Mouse (Mus musculus) liver, embryonic 11.5 days (tissue): ENCODE measurements around the gene Ccdc148. TPM values are rescaled to one million over a fixed set of nuclear protein-coding genes. Genes with fewer than 3 reads are reported as not detected.

Experiments used
- ATAC-seq: fragments of 200-750 bp; cut with Nextera tagmentation; replicated peaks from 2 replicates; pipeline ENCODE4 v1.8.0; 2017; ENCODE audit warnings: moderate number of reproducible peaks, mild to moderate bottlenecking, moderate TSS enrichment, moderate library complexity; ENCODE audit not compliant: low FRiP score
- DNase-seq: peaks from one replicate; pipeline ENCODE4 v3.0.0-alpha.2; 2017; ENCODE audit warnings: low spot score
- H3K27ac ChIP-seq: fragments of 300-500 bp; sonication (generic); 2 replicates; pipeline ENCODE4 v1.5.1; 2014; ENCODE audit warnings: mild to moderate bottlenecking, low read depth, low read length, control low read depth
- H3K27me3 ChIP-seq: fragments of 300-500 bp; sonication (generic); replicated peaks from 2 replicates; pipeline ENCODE4 v1.6.1; 2014; ENCODE audit warnings: low read length, mixed read lengths; ENCODE audit not compliant: control insufficient read depth, insufficient read depth
- H3K36me3 ChIP-seq: fragments of 300-500 bp; sonication (generic); 2 replicates; pipeline ENCODE4 v1.6.1; 2014; ENCODE audit warnings: mild to moderate bottlenecking, low read length, moderate library complexity, mixed read lengths; ENCODE audit not compliant: control insufficient read depth, insufficient read depth
- H3K4me1 ChIP-seq: fragments of 300-500 bp; sonication (generic); replicated peaks from 2 replicates; pipeline ENCODE4 v1.6.1; 2014; ENCODE audit warnings: low read length, mixed read lengths; ENCODE audit not compliant: control insufficient read depth, insufficient read depth
- H3K4me2 ChIP-seq: fragments of 300-500 bp; sonication (generic); 2 replicates; pipeline ENCODE4 v1.6.1; 2014; ENCODE audit warnings: mild to moderate bottlenecking, control low read depth, moderate library complexity
- H3K4me3 ChIP-seq: fragments of 300-500 bp; sonication (generic); 2 replicates; pipeline ENCODE4 v1.5.1; 2014; ENCODE audit warnings: low read depth, low read length, control low read depth
- H3K9ac ChIP-seq: fragments of 300-500 bp; sonication (generic); 2 replicates; pipeline ENCODE4 v1.6.1; 2014; ENCODE audit warnings: low read depth, low read length, control low read depth
- H3K9me3 ChIP-seq: fragments of 300-500 bp; sonication (generic); 2 replicates; pipeline ENCODE4 v1.6.1; 2016; ENCODE audit warnings: low read length, inconsistent platforms, mixed read lengths; ENCODE audit not compliant: control insufficient read depth
- WGBS: fragments of 180-500 bp; shearing (Covaris S2); extraction: QIAGEN DNeasy Blood & Tissue Kit; methylation state at CpG from one replicate; pipeline ENCODE4 v1.1.7; 2014; 5-methylcytosine and 5-hydroxymethylcytosine counted together
- polyA plus RNA-seq: library from polyadenylated mRNA; unstranded; fragments of >200 nt; fragmentation: Nextera tagmentation; extraction: Ambion mirVana; gene quantifications from 2 replicates; pipeline ENCODE4 v1.2.1, GENCODE M21; 2014

Gene Ccdc148
- polyA plus RNA-seq, 1 experiment from 2014 or later, result 0.32 TPM

GRCm38 (mm10) chr2:58786681-58787080 is 373.8 kb downstream of the Ccdc148 start:
- no peak for ATAC-seq
- Histone ChIP-seq H3K4me3 (no peak overlapping the region), H3K36me3 (no peaks in the 10 kb centered on the region), H3K9ac (no peak overlapping the region), H3K9me3 (no peaks in the 10 kb centered on the region), H3K4me1 (no peaks in the 10 kb centered on the region), H3K27me3 (no peaks in the 10 kb centered on the region), H3K4me2 (no peak overlapping the region), H3K27ac (no peak overlapping the region)
- DNase-seq, result no peak
- 61% methylated on average over 8 of the region's 8 CpGs for WGBS

GRCm38 (mm10) chr2:58786177-58786576 is 374.3 kb downstream of the Ccdc148 start:
- WGBS, result 75% methylated on average over 3 of the region's 3 CpGs
- Histone ChIP-seq H3K4me1 (no peaks in the 10 kb centered on the region), H3K9ac (no peak overlapping the region), H3K9me3 (no peaks in the 10 kb centered on the region), H3K36me3 (no peaks in the 10 kb centered on the region), H3K4me3 (no peak overlapping the region), H3K27ac (no peak overlapping the region), H3K4me2 (no peak overlapping the region), H3K27me3 (no peaks in the 10 kb centered on the region)
- ATAC-seq, result no peak
- DNase-seq, result no peak

GRCm38 (mm10) chr2:58783526-58783925 is 377.0 kb downstream of the Ccdc148 start:
- Histone ChIP-seq H3K4me1 (no peaks in the 10 kb centered on the region), H3K36me3 (no peaks in the 10 kb centered on the region), H3K27me3 (no peaks in the 10 kb centered on the region), H3K9me3 (no peaks in the 10 kb centered on the region), H3K4me3 (no peak overlapping the region), H3K9ac (no peak overlapping the region), H3K27ac (no peak overlapping the region), H3K4me2 (no peak overlapping the region)
- ATAC-seq (no peak), DNase-seq (no peak)
- WGBS, result 85% methylated on average over 1 of the region's 1 CpGs

- no peaks in the 10 kb centered on the region for H3K9me3 ChIP-seq
- H3K27ac ChIP-seq, result no peak overlapping the region
- no peaks in the 10 kb centered on the region for H3K36me3 ChIP-seq
- 68% methylated on average over 3 of the region's 3 CpGs for WGBS
- no peaks in the 10 kb centered on the region for H3K4me1 ChIP-seq
- no peak overlapping the region for H3K4me2 ChIP-seq
- H3K9ac ChIP-seq, result no peak overlapping the region
- H3K27me3 ChIP-seq, result no peaks in the 10 kb centered on the region
- ATAC-seq, result no peak
- DNase-seq, result no peak
- H3K4me3 ChIP-seq, result no peak overlapping the region
Observed at GRCm38 (mm10) chr2:58778986-58779495, 381.4 kb downstream of the Ccdc148 start.

GRCm38 (mm10) chr2:58773833-58774232 is 386.6 kb downstream of the Ccdc148 start:
- H3K9me3 ChIP-seq, result no peaks in the 10 kb centered on the region
- no peaks in the 10 kb centered on the region for H3K36me3 ChIP-seq
- H3K27me3 ChIP-seq, result no peaks in the 10 kb centered on the region
- no peak overlapping the region for H3K4me2 ChIP-seq
- ATAC-seq, result no peak
- DNase-seq, result no peak
- no peaks in the 10 kb centered on the region for H3K4me1 ChIP-seq
- no peak overlapping the region for H3K4me3 ChIP-seq
- no peak overlapping the region for H3K9ac ChIP-seq
- 89% methylated on average over 9 of the region's 9 CpGs for WGBS
- no peak overlapping the region for H3K27ac ChIP-seq

Other genes with a start within 250 kb of the Ccdc148 start
- 14.0 and 17.7 TPM in 2 replicates for gene Pkp4, start 167 bp upstream of the Ccdc148 start, polyA plus RNA-seq